Mouse (Mus musculus) midbrain, embryonic 11.5 days (tissue): Measurements from ENCODE around the gene C1qb. TPM values are rescaled to one million over a fixed set of nuclear protein-coding genes. Genes with fewer than 3 reads are reported as not detected.

ENCODE experiments used
- ATAC-seq: fragments of 200-750 bp; cut with Nextera tagmentation; 2 replicates; pipeline ENCODE4 v1.8.0; 2017; ENCODE audit warnings: moderate TSS enrichment, moderate library complexity; ENCODE audit not compliant: low FRiP score
- DNase-seq: peaks from one replicate; pipeline ENCODE4 v3.0.0; 2015; ENCODE audit warnings: low spot score; ENCODE audit errors: missing footprints
- H3K27ac ChIP-seq: fragments of 300-500 bp; sonication (generic); 2 replicates; pipeline ENCODE4 v1.5.1; 2014; ENCODE audit warnings: low read depth, low read length
- H3K27me3 ChIP-seq: fragments of 300-500 bp; sonication (generic); 2 replicates; pipeline ENCODE4 v1.6.1; 2014; ENCODE audit warnings: mild to moderate bottlenecking, low read length, moderate library complexity, mixed read lengths; ENCODE audit not compliant: control insufficient read depth, insufficient read depth
- H3K36me3 ChIP-seq: fragments of 300-500 bp; sonication (generic); 2 replicates; pipeline ENCODE4 v1.6.1; 2014; ENCODE audit warnings: mild to moderate bottlenecking, low read length, moderate library complexity, mixed read lengths; ENCODE audit not compliant: control insufficient read depth, insufficient read depth
- H3K4me1 ChIP-seq: fragments of 300-500 bp; sonication (generic); 2 replicates; pipeline ENCODE4 v1.6.1; 2014; ENCODE audit warnings: low read length; ENCODE audit not compliant: control insufficient read depth, insufficient read depth
- H3K4me2 ChIP-seq: fragments of 300-500 bp; sonication (generic); 2 replicates; pipeline ENCODE4 v1.6.1; 2014; ENCODE audit warnings: mild to moderate bottlenecking, moderate library complexity
- H3K4me3 ChIP-seq: fragments of 300-500 bp; sonication (generic); 2 replicates; pipeline ENCODE4 v1.5.1; 2014; ENCODE audit warnings: low read depth, low read length
- H3K9ac ChIP-seq: fragments of 300-500 bp; sonication (generic); 2 replicates; pipeline ENCODE4 v1.6.1; 2014; ENCODE audit warnings: low read length
- H3K9me3 ChIP-seq: fragments of 300-500 bp; sonication (generic); 2 replicates; pipeline ENCODE4 v1.6.1; 2016; ENCODE audit warnings: low read length; ENCODE audit not compliant: control insufficient read depth
- WGBS: fragments of 180-500 bp; shearing (Covaris S2); extraction: QIAGEN DNeasy Blood & Tissue Kit; methylation state at CpG from one replicate; pipeline ENCODE4 v1.1.7; 2014; 5-methylcytosine and 5-hydroxymethylcytosine counted together
- polyA plus RNA-seq: library from polyadenylated mRNA; unstranded; fragments of >200 nt; fragmentation: Nextera tagmentation; extraction: Ambion mirVana; gene quantifications from 2 replicates; pipeline ENCODE4 v1.2.1, GENCODE M21; 2014

Gene C1qb
- polyA plus RNA-seq, 1 experiment from 2014 or later = 34.7 TPM

DNA sequence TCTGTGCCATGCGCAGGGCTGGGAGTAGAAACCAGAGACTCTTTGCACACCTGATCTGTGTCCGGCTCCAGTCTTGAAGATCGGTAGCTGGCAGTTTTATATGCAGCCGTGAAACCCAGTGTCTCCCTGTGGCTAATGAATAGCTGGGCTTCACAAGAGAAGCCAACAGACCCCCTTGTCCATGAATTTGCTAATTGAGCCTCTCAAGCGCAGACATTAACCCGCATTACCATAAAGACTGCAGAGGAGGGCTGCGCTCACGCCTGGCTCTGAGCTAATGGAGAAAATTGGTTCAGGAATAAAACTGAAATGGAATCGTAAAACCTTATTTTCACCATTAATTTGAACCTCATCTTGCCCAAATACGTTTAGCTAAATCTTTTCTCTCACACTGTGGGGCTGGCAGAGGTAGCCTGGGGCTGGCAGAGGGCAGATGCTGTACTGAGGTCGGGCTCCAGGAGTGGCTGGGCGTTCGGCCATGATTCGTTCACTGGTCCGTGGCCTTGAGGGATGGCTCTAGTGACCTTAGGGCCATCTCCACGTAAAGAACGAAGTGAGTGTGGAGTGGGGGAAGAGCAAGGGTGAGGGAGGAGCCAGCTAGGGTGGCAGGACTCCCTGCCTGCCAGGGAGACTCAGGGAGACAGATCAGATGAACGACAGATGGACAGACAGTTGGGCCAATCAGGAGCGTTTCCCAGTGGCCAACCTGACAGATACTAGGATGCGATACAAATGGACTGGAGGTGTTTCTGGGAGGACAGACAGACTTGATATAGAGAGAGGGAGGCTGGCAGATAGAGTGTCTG lies 30.6 kb upstream of the C1qb start:
- ATAC-seq = no peak
- Histone ChIP-seq H3K4me1 (peaks cover 18% of the 10 kb centered on the region), H3K4me3 (no peak overlapping the region), H3K27ac (no peak overlapping the region), H3K9me3 (no peaks in the 10 kb centered on the region), H3K27me3 (peaks cover 6% of the 10 kb centered on the region; the same call in 1 of the 2 replicates), H3K4me2 (no peak overlapping the region), H3K9ac (no peak overlapping the region), H3K36me3 (no peaks in the 10 kb centered on the region)
- WGBS = 72% methylated on average over 20 of the region's 20 CpGs
- DNase-seq = no peak

DNA sequence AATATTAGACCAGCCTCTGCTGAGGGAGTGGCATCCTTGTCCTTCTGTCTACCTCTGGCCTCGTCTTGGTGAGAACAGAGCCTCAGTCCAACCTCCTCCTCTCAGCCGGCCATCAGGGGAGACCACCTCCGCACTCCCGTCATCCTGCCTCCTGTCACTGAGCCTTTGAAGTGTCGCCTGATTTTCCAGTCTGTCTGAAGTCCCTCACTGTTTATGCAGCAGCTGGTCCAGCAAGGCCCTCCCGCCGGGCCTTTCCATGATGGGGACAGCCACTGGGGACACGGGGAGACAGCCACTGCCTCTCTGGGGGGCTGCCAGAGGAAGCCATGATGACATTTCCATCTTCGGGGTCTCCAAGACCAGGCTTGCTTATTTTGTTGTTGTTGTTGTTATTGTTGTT lies 26.9 kb upstream of the C1qb start:
- Histone ChIP-seq H3K36me3 (no peaks in the 10 kb centered on the region), H3K4me2 (peak overlapping the region; percentile 6; the same call in 1 of the 2 replicates), H3K9me3 (no peaks in the 10 kb centered on the region), H3K27ac (peak overlapping the region; percentile 50), H3K4me3 (no peak overlapping the region), H3K9ac (peak overlapping the region; percentile 14; the same call in 1 of the 2 replicates), H3K4me1 (peaks cover 26% of the 10 kb centered on the region), H3K27me3 (peaks cover 16% of the 10 kb centered on the region)
- ATAC-seq (no peak), DNase-seq (peak; percentile 86)
- 14% methylated on average over 9 of the region's 9 CpGs for WGBS

DNA sequence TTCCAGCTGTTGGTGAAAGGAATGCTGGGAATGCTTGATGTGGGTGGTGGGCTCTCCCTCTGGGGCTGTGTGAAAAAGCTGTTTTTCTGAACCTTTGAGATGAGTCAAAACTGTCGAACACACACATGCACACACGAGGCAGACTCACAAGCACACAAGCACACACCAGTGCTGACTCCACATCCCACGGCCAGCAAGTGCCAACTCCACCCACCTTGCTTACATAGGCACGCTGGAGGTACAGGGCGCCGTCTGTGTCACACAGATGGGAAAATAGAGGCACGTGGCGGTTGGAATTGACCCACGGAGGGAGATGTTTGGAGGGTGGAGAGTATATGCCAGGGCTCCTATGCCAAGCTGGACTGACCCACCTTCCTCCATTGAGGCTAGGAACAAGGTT lies 25.8 kb upstream of the C1qb start:
- H3K36me3 ChIP-seq = no peaks in the 10 kb centered on the region
- no peaks in the 10 kb centered on the region for H3K9me3 ChIP-seq
- peaks cover 20% of the 10 kb centered on the region for H3K27me3 ChIP-seq
- no peak for DNase-seq
- H3K4me3 ChIP-seq = no peak overlapping the region; the same call in 1 of the 2 replicates
- peak overlapping the region; percentile 54 for H3K27ac ChIP-seq
- peaks cover 23% of the 10 kb centered on the region for H3K4me1 ChIP-seq
- no peak overlapping the region for H3K9ac ChIP-seq
- peak; percentile 8; the same call in 1 of the 2 replicates for ATAC-seq
- WGBS = 45% methylated on average over 9 of the region's 9 CpGs
- peak overlapping the region; percentile 25; the same call in 1 of the 2 replicates for H3K4me2 ChIP-seq

DNA sequence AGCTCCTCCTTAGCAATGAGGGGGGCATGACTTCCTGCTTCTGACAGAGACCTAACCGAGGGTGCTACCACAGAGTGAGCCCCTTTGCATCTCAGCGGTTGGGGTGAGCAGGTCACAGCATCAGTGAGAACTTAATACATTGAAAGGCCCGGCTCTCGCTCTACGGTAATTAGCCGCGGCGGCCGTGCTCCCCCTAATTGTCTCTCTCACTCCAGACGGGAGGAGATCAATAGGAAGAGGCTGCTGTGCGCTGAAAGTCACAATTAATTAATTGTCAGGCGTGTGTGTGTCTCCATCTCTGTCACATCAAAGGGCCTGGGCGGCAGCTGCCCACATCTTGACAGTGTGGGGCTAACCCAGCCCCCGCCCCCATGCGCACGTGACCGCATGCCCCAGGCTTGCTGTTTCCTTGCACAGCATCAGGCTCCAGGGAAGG lies 25.2 kb upstream of the C1qb start:
- Histone ChIP-seq H3K27ac (peak overlapping the region; percentile 54; the same call in 1 of the 2 replicates), H3K9me3 (no peaks in the 10 kb centered on the region), H3K4me1 (peaks cover 23% of the 10 kb centered on the region), H3K36me3 (no peaks in the 10 kb centered on the region), H3K4me2 (peak overlapping the region; percentile 25), H3K27me3 (peaks cover 25% of the 10 kb centered on the region), H3K4me3 (no peak overlapping the region; the same call in 1 of the 2 replicates), H3K9ac (no peak overlapping the region)
- peak; percentile 86 for ATAC-seq
- under 1% methylated on average over 17 of the region's 17 CpGs for WGBS
- DNase-seq = no peak

DNA sequence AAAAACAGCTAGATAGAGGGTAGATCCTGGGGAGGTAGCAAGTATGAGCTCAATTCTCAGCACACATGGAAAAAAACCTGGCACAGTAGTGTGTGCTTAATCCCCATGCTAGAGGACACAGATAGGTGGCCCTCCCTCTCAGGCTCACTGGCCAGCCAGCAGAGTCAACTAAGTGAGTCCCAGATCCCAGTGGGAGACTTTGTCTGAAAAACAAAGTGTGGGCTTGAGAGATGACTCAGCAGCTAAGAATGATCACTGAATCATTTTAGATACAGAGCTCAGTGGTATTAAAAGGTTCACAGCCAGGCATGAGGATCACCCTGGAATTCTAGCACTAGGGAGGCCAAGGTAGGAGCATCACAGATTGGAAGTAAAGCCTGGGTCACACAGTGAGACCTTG lies 21.8 kb upstream of the C1qb start:
- Histone ChIP-seq H3K4me2 (no peak overlapping the region), H3K9me3 (no peaks in the 10 kb centered on the region), H3K4me1 (peaks cover 25% of the 10 kb centered on the region), H3K27ac (no peak overlapping the region), H3K9ac (no peak overlapping the region), H3K36me3 (no peaks in the 10 kb centered on the region), H3K27me3 (peaks cover 35% of the 10 kb centered on the region), H3K4me3 (no peak overlapping the region)
- DNase-seq (no peak), ATAC-seq (no peak)

DNA sequence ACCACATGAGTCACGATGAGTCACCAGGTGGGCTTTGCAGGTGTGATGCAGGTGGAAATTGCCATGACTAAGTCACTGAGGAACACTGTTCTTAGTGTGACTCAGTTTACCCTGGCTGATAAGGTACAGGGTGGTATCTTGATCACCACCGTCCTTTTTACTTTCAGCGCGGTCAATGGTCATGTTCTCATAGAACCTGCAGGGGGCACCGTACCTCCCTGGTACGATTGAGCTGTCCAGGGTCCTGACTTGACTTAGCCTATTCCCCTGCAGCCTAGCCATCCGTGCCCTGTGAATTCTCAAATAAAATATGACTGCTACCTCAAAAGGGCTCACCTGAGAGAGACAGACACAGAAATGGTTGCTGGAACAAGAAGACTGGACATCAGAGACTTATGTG lies 21.0 kb upstream of the C1qb start:
- Histone ChIP-seq H3K4me2 (no peak overlapping the region), H3K4me1 (peaks cover 18% of the 10 kb centered on the region), H3K36me3 (no peaks in the 10 kb centered on the region), H3K9ac (no peak overlapping the region), H3K9me3 (no peaks in the 10 kb centered on the region), H3K27ac (no peak overlapping the region), H3K4me3 (no peak overlapping the region), H3K27me3 (peaks cover 35% of the 10 kb centered on the region)
- no peak for ATAC-seq
- WGBS = 13% methylated on average over 7 of the region's 7 CpGs
- peak; percentile 95 for DNase-seq

DNA sequence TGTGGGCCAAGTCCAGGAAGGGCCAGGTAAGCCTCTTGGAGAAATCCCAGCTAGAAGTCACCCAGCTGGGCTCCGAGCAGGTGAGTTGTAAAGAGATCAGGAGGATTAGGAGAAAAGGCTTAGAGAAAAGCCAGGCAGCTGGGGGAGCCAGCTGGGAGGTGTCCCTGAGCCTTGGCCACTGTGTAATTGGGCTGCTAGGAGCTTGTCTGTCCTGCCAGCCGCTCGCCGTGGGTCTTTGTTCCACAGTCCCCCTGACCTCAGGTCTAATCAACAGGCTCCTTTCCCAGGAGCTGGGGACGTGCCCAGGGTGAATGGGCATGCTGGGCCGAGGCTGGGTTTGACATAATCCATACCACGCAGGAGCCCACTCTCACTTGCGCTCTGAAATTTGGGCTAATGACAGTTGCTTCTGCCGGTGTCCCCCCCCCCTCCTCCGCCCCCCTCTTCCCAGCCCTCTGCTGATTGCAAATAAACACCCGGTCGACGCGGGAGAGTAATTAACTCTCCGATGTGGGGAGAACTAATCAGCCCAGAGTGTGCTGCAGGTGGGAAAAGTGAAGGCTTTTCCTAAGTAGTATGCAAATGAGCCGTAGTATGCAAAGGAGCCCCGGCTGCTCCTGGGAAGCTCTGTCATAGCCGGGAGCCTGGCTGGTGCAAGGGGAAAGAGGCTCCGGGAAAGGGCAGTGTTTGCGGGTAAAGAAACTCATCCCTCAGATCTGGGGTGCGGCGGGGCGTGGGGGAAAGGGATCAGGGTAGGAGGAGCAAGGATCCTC lies 19.0 kb upstream of the C1qb start:
- Histone ChIP-seq H3K4me3 (peak overlapping the region; percentile 8; the same call in 1 of the 2 replicates), H3K9me3 (no peaks in the 10 kb centered on the region), H3K9ac (no peak overlapping the region), H3K27me3 (peaks cover 22% of the 10 kb centered on the region), H3K36me3 (no peaks in the 10 kb centered on the region), H3K4me2 (peak overlapping the region; percentile 42), H3K4me1 (peaks cover 5% of the 10 kb centered on the region; the same call in 1 of the 2 replicates), H3K27ac (no peak overlapping the region)
- 2% methylated on average over 23 of the region's 23 CpGs for WGBS
- ATAC-seq (peak; percentile 44), DNase-seq (no peak)

DNA sequence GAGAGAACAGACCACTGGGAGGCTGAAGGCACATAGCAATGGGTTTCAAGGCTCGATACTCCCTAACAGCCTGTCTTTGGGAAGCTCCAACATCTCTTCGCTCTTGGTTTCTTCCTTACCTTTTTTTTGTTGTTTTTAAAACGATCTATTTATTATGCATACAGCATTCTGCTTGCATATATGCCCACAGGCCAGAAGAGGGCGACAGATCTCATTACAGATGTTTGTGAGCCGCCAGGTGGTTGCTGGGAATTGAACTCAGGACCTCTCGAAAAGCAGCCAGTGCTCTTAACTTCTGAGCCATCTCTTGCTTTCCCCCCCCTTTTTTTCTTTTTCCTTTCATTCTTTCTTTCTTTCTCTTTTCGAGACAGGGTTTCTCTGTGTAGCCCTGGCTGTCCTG lies 13.2 kb upstream of the C1qb start:
- H3K4me1 ChIP-seq = peaks cover 5% of the 10 kb centered on the region; the same call in 1 of the 2 replicates
- H3K4me3 ChIP-seq = no peak overlapping the region
- H3K9ac ChIP-seq = no peak overlapping the region
- no peak overlapping the region for H3K27ac ChIP-seq
- 70% methylated on average over 7 of the region's 7 CpGs for WGBS
- DNase-seq (no peak), ATAC-seq (no peak)
- no peak overlapping the region for H3K4me2 ChIP-seq
- no peaks in the 10 kb centered on the region for H3K36me3 ChIP-seq
- no peaks in the 10 kb centered on the region for H3K9me3 ChIP-seq
- peaks cover 26% of the 10 kb centered on the region for H3K27me3 ChIP-seq

DNA sequence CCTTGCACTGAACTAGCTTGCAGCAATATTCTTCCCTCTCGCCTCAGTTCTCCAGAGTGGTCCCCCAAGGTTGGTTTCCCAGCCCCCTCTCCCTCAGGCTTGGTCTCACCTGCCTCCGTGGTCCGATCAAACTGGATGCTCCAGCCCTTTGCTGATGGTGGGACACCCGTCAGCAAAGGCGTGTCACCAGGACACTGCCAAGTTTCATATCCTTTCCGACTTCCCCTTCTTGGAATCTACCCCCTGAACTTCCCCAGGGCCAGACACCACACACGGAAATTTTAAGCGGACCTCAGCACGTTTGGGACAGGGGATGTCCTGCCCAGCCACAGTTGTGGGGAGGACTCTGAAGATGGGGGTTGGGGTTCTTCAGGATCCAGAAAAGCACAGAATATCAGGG lies 12.7 kb upstream of the C1qb start, which contains the start of gene C1qa:
Gene C1qa, minus strand, starts transcription at position 167 of the 400 bp plus-strand sequence.
- H3K27me3 ChIP-seq = peaks cover 26% of the 10 kb centered on the region
- no peaks in the 10 kb centered on the region for H3K36me3 ChIP-seq
- H3K9ac ChIP-seq = no peak within 1 kb of the TSS
- no peaks in the 10 kb centered on the region for H3K9me3 ChIP-seq
- H3K4me3 ChIP-seq = no peak within 1 kb of the TSS
- H3K4me1 ChIP-seq = peaks cover 5% of the 10 kb centered on the region; the same call in 1 of the 2 replicates
- ATAC-seq (no peak), DNase-seq (no peak)
- WGBS = 82% methylated on average over 9 of the region's 9 CpGs
- H3K27ac ChIP-seq = no peak within 1 kb of the TSS
- no peak within 1 kb of the TSS for H3K4me2 ChIP-seq
